Mouse (Mus musculus): Measurements from ENCODE around the gene Dnlz.

Gene Dnlz

DNA sequence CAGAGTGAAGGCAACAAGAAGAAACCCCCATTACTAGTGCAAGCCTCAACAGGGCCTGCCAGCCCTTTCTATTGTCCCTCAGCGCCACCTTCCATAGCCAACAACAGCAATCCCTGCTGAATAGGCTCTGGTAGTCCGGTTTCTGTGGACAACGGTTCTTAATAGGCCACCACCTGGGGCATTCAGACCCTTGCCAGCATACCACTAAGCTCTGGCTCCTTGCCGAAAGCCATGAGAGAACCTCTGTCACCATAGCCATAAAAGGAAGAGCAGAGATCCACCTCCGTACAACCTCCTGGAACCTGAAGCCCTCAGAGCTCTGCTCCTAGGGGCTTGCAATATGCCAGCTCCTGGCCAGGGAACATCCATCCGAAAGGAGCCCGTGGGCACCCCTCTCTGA is 52.6 kb downstream of the Dnlz start:
- peak; percentile 23 for DNase-seq (ENCODE audit: low spot score)

DNA sequence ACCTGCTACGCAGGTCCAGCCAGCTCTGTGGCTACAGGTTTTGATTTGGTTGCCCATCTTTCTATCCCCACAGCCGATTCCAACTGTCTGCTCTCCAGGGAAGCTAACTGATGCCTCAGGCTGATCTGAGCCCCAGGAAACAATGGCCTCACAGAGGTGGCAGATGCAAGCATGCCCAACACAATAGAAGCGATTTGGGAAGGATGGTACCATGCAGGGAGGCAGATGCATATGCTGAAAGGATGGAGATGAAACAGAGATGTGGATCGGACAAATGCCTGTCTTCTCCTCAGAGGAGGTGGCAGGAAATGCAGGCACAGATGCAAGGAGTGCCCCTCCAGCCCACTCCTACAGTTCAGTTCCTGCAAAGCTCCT is 53.1 kb downstream of the Dnlz start:
- DNase-seq (ENCODE audit: low spot score), result no peak

DNA sequence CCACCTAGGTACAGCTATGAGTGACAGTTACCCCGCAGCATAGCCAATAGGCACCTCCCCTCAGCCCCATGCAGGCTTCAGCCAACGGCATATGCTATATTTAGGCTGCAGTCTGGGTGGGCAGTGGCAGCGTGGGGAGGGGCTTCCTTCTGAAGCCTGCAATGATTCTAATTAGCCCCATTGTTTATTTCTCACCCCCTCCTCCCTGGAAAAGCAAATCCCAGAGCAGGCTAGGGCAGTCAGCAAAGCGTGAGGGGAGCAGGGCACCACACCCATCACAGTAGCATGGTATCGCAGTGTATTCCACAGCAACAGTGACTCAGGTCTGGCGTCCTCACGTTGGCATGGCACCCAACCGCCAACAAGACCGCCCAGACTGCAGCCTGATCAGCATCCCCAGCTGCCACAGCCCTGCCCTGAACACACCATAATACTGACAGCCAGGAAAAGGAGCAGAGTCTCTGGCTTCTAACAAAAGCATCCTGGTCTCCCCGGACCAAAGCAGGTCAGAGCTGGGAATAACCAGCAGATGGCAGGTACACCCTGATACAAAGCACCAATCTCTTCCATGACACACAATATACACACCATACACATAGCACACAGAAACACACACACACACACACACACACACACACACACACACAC is 53.6 kb downstream of the Dnlz start:
- peak; percentile 83 for DNase-seq (ENCODE audit: low spot score)

Data from MN1 (cell line).